Mouse (Mus musculus) midbrain, embryonic 15.5 days (tissue): ENCODE results near the gene Rora. TPM values are rescaled to one million over a fixed set of nuclear protein-coding genes. Genes with fewer than 3 reads are reported as not detected.

Source experiments
- ATAC-seq: fragments of 200-750 bp; cut with Nextera tagmentation; replicated peaks from 2 replicates; pipeline ENCODE4 v1.8.0; 2017; ENCODE audit warnings: moderate TSS enrichment
- H3K27ac ChIP-seq: fragments of 300-500 bp; sonication (generic); 2 replicates; pipeline ENCODE4 v1.5.1; 2015; ENCODE audit warnings: mild to moderate bottlenecking, inconsistent platforms
- H3K27me3 ChIP-seq: fragments of 300-500 bp; sonication (generic); replicated peaks from 2 replicates; pipeline ENCODE4 v1.6.1; 2015; ENCODE audit warnings: inconsistent platforms
- H3K36me3 ChIP-seq: fragments of 300-500 bp; sonication (generic); replicated peaks from 2 replicates; pipeline ENCODE4 v1.6.1; 2015; ENCODE audit warnings: inconsistent platforms
- H3K4me1 ChIP-seq: fragments of 300-500 bp; sonication (generic); 2 replicates; pipeline ENCODE4 v1.6.1; 2015; ENCODE audit warnings: inconsistent platforms
- H3K4me2 ChIP-seq: fragments of 300-500 bp; sonication (generic); 2 replicates; pipeline ENCODE4 v1.6.1; 2015; ENCODE audit warnings: inconsistent platforms, mild to moderate bottlenecking, moderate library complexity
- H3K4me3 ChIP-seq: fragments of 300-500 bp; sonication (generic); 2 replicates; pipeline ENCODE4 v1.5.1; 2015; ENCODE audit warnings: mild to moderate bottlenecking, inconsistent platforms
- H3K9ac ChIP-seq: fragments of 300-500 bp; sonication (generic); 2 replicates; pipeline ENCODE4 v1.6.1; 2015; ENCODE audit warnings: mild to moderate bottlenecking, inconsistent platforms
- H3K9me3 ChIP-seq: fragments of 300-500 bp; sonication (generic); 2 replicates; pipeline ENCODE4 v1.6.1; 2016; ENCODE audit warnings: inconsistent platforms
- WGBS: fragments of 180-500 bp; shearing (Covaris S2); methylation state at CpG from one replicate; pipeline ENCODE4 v1.1.7; 2015; ENCODE audit warnings: mixed read lengths; 5-methylcytosine and 5-hydroxymethylcytosine counted together
- polyA plus RNA-seq: library from polyadenylated mRNA; unstranded; fragments of >200 nt; fragmentation: Nextera tagmentation; extraction: Ambion mirVana; gene quantifications from 2 replicates; pipeline ENCODE4 v1.2.1, GENCODE M21; 2015

The Rora gene
- polyA plus RNA-seq, 1 experiment from 2014 or later: 43.9 TPM

DNA sequence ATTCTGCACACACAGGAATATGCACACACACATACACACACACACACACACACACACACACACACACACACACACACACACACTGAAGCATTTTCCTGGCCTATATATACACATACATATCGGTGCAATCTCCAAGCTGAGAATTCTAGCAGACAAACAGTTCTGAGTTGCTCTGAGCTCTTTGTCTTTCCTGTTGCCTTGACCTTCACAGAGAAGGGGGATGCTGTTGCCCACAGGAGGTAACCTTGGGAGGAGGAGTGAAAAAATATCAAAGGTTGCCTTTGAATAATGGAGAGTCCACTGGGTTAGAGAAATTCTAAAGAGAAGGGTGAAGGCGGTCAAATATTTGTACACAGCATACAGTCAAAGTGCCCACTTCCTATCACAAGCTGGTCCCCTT lies 360.6 kb downstream of the Rora start:
- H3K36me3 ChIP-seq: no peaks in the 10 kb centered on the region
- H3K4me1 ChIP-seq: 0 out of 2 replicates have a peak, but pooled peaks cover 3% of the 10 kb centered on the region
- no peak for ATAC-seq
- no peak overlapping the region for H3K9ac ChIP-seq
- no peak overlapping the region for H3K4me2 ChIP-seq
- H3K4me3 ChIP-seq: no peak overlapping the region
- no peak overlapping the region for H3K27ac ChIP-seq
- 92% methylated on average over 2 of the region's 2 CpGs for WGBS
- H3K9me3 ChIP-seq: no peaks in the 10 kb centered on the region
- no peaks in the 10 kb centered on the region for H3K27me3 ChIP-seq

DNA sequence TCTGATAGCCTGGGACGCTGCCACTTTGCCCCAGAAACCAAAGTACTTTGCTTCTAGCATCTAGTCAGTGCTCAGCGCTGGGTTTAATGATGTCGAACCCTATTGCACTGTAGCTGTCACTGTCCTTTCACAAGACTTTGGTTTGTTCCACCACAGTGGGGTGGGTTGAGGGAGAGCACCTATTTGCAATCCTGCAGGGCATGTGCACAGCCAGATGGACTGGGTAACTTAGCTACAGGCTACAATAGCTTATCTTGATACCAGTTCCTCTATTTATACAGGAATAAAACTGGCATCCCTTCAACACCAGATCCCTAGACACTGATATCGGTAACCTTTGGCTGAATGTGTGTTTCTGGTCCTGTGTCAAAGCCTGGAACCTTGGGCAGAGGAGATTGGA lies 366.8 kb downstream of the Rora start:
- no peak overlapping the region for H3K4me3 ChIP-seq
- no peak for ATAC-seq

DNA sequence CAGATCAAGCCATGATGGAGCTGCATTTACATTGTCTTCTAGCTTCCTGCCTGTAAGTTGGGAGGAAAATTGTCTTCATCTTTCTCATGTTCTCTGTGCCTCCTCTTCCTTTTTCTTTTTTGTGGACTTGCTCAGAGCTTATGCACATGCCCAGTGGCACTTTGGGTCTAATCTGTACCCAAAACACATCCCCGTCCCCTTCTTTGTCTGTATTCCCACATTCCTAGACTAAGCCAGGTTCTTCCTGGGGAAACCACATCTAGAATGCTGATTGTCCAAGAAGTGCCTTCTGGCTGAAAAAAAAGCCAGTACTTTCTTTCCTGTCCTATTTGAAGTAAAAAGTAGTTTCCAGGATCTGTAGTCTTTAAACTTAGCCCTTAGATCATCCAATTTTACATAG lies 367.9 kb downstream of the Rora start:
- no peak for ATAC-seq

More for the DNA sequence above, 366.8 kb downstream of the Rora start:
- no peaks in the 10 kb centered on the region for H3K27me3 ChIP-seq
- H3K27ac ChIP-seq: no peak overlapping the region
- no peaks in the 10 kb centered on the region for H3K4me1 ChIP-seq
- no peaks in the 10 kb centered on the region for H3K36me3 ChIP-seq
- no peaks in the 10 kb centered on the region for H3K9me3 ChIP-seq
- no peak overlapping the region for H3K9ac ChIP-seq
- H3K4me2 ChIP-seq: no peak overlapping the region
- WGBS: 91% methylated on average over 4 of the region's 4 CpGs

DNA sequence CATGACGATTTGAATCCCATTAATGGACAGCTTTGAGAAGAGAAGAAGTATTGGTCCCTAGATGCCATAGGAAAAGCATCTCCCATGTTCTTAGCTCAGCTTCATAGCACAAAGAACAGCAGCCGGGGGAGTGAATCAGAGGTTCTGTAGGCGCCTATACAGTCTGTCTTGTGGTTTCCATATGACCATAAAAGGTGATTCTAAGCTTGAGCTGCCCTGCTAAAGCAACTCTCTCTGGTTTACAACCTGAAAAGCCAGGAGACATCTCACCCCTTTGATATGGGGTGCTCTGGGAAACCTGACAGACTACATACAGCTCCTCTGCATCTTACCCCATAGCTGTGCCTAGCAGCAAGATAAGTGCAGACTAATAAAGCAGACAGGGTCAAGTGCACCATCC lies 369.7 kb downstream of the Rora start:
- Histone ChIP-seq H3K27me3 (no peaks in the 10 kb centered on the region), H3K9ac (no peak overlapping the region), H3K4me2 (no peak overlapping the region), H3K9me3 (no peaks in the 10 kb centered on the region), H3K27ac (no peak overlapping the region), H3K4me3 (no peak overlapping the region), H3K4me1 (no peaks in the 10 kb centered on the region), H3K36me3 (no peaks in the 10 kb centered on the region)
- WGBS: 91% methylated on average over 3 of the region's 3 CpGs
- ATAC-seq: no peak

More for the DNA sequence above, 367.9 kb downstream of the Rora start:
- no peaks in the 10 kb centered on the region for H3K9me3 ChIP-seq
- no peak overlapping the region for H3K4me3 ChIP-seq
- H3K9ac ChIP-seq: no peak overlapping the region
- H3K4me1 ChIP-seq: no peaks in the 10 kb centered on the region
- no peak overlapping the region for H3K27ac ChIP-seq
- 78% methylated on average over 1 of the region's 1 CpGs for WGBS
- H3K36me3 ChIP-seq: no peaks in the 10 kb centered on the region
- no peaks in the 10 kb centered on the region for H3K27me3 ChIP-seq
- no peak overlapping the region for H3K4me2 ChIP-seq

DNA sequence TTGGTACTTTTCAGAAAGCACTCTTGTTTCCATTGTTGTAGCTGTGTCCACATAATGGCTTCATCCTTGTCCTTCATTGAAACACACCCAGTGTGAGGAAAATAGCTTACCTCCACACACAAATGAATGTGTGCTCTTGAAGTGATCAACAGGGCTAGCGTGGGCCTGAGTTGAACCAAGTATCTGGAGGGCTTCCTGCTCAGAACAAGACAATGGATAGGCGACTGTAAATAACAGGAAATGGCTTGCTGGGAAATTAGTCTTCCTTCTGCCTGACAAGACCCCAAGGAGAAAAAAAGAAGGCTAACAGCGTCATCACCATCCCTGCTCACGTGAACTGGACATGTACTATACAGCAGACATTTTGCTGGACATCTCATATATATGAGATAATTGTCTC lies 374.6 kb downstream of the Rora start:
- no peak for ATAC-seq
- no peak overlapping the region for H3K9ac ChIP-seq

DNA sequence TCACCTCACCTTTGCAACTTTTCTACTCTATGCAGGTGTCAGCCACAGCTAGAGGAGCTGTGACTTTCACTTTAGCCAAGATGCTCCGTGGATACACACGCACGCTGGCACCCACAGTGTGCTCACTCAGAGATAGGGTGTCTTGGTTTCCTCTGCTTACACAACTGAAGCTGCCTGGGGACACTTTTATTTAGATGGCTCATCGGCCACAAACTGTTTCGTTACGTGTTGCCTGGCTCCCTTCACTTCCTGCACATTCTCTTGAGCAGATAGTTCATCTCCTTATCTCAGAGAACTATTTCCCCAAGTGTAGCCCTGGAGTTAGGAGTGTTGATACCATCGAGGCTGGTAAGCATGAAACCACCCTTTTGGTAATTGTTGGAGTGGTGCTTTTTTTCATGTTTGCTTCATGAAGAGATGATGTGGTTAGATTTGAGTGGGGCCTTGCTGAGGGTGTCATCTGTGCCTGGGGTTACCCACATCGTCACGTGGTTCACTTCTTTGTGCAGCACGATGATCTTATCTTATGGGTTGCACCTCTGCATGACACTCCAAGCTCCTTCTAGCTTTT lies 380.8 kb downstream of the Rora start:
- WGBS: 94% methylated on average over 10 of the region's 10 CpGs
- Histone ChIP-seq H3K27ac (no peak overlapping the region), H3K4me3 (no peak overlapping the region), H3K27me3 (no peaks in the 10 kb centered on the region), H3K4me1 (no peaks in the 10 kb centered on the region), H3K9me3 (no peaks in the 10 kb centered on the region), H3K36me3 (no peaks in the 10 kb centered on the region), H3K9ac (no peak overlapping the region), H3K4me2 (no peak overlapping the region)
- no peak for ATAC-seq

More for the DNA sequence above, 374.6 kb downstream of the Rora start:
- no peaks in the 10 kb centered on the region for H3K9me3 ChIP-seq
- 75% methylated on average over 4 of the region's 4 CpGs for WGBS
- no peaks in the 10 kb centered on the region for H3K4me1 ChIP-seq
- H3K4me3 ChIP-seq: no peak overlapping the region
- no peak overlapping the region for H3K27ac ChIP-seq
- no peaks in the 10 kb centered on the region for H3K36me3 ChIP-seq
- no peaks in the 10 kb centered on the region for H3K27me3 ChIP-seq
- H3K4me2 ChIP-seq: no peak overlapping the region

DNA sequence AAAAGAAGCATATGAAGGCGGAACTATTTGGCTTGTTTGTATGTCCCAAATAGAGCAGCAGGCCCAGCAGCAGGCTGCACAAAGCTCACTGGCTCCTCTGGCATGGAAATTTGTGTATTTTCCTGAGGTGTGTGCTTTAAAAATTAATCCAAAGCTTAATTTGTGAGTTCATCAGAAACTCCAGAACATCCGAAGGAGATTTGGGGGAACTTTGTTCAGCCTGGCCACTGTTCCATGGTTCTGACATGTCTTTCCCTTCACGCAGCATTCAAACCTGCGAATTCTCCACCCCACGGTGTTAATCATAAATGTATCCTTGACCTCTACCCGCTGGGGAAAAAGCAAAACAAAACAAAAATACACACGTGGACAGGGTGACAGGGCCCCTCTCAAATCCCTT lies 381.9 kb downstream of the Rora start:
- Histone ChIP-seq H3K9ac (no peak overlapping the region), H3K27me3 (no peaks in the 10 kb centered on the region), H3K4me2 (no peak overlapping the region), H3K36me3 (no peaks in the 10 kb centered on the region), H3K4me3 (no peak overlapping the region), H3K27ac (no peak overlapping the region), H3K9me3 (no peaks in the 10 kb centered on the region), H3K4me1 (no peaks in the 10 kb centered on the region)
- 87% methylated on average over 7 of the region's 7 CpGs for WGBS
- ATAC-seq: no peak

DNA sequence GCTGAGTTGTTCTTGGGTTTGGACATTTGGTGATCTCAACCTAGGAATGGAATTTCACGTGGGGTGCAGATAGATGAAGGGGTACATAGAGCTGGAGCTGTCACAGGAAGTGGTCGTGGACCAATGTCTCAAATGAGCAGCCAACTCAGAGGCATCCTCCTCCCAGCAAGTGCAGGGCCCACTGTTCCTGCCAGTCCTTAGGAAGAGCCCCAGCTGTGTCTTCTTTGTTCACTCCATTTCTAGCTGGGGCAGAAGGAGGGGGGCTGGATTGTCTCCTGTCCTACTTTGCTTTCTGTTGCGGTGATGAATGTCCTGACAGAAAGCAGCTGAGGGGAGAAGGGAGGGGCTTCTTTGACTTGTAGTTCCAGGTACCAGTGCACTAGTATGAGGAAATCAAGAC lies 382.7 kb downstream of the Rora start:
- Histone ChIP-seq H3K4me1 (no peaks in the 10 kb centered on the region), H3K4me2 (no peak overlapping the region), H3K36me3 (no peaks in the 10 kb centered on the region), H3K27ac (no peak overlapping the region), H3K9me3 (no peaks in the 10 kb centered on the region), H3K9ac (no peak overlapping the region), H3K27me3 (no peaks in the 10 kb centered on the region), H3K4me3 (no peak overlapping the region)
- WGBS: 51% methylated on average over 3 of the region's 3 CpGs
- no peak for ATAC-seq

DNA sequence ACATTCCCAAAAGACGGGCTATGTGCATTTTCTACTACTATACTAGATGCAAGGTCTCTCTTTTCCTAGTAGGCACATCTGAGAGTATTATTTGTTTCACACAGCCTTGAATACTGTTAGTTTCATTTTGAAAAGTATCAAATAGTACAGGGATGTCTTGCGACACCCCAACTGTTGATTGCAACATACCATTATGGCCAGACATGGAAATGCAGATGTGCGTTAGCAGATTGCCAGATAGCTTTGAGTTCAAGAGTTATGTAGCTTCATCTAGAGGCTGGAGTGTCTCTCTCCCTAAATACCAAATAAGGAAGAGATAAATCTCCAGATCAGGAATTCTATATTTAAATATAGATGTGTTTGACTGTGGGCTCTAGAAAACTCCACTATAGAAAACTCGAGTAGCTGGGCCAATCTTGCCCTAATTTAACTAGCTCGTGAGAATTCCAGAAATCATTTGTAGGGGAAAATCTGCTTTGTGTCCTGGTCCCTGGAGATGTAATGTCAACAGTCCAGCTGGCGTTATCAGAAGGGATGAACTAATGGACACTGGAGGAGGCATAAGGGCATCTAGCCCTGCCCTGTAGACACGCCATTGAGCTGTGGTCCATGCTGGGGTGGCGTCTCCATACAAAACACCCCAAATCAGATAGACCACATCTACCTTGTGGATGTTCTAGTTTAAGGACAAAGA lies 390.5 kb downstream of the Rora start:
- Histone ChIP-seq H3K36me3 (no peaks in the 10 kb centered on the region), H3K4me1 (no peaks in the 10 kb centered on the region), H3K27me3 (no peaks in the 10 kb centered on the region), H3K27ac (no peak overlapping the region), H3K4me2 (no peak overlapping the region), H3K9me3 (no peaks in the 10 kb centered on the region), H3K4me3 (no peak overlapping the region), H3K9ac (no peak overlapping the region)
- ATAC-seq: no peak
- WGBS: 92% methylated on average over 8 of the region's 8 CpGs

DNA sequence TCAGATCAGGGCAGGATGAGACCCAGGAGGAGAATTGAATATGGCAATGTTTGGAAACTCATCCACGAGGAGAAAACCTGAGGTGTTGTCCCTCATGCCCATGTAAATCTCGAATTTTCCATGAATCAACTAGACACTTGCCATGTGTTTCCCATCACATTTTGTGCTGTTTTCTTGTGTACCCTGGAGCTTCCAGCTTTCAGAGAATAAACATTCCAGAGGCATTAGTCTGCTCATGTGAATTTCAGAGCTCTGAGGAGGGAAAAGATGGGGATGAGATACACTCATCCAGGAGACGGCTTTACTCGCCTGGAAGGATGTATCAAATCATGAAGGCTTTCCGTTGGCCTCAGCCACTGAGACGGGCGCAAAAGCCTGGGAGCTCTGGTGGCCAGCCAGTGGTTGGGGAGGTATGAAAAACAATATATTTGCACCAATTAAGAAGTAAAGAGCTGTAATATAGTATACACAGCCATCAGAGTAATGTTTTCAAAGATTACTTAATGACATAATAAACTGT lies 391.1 kb downstream of the Rora start:
- Histone ChIP-seq H3K9me3 (no peaks in the 10 kb centered on the region), H3K4me2 (no peak overlapping the region), H3K27me3 (no peaks in the 10 kb centered on the region), H3K4me3 (no peak overlapping the region), H3K27ac (no peak overlapping the region), H3K4me1 (no peaks in the 10 kb centered on the region), H3K36me3 (no peaks in the 10 kb centered on the region), H3K9ac (no peak overlapping the region)
- ATAC-seq: no peak
- 95% methylated on average over 7 of the region's 7 CpGs for WGBS

DNA sequence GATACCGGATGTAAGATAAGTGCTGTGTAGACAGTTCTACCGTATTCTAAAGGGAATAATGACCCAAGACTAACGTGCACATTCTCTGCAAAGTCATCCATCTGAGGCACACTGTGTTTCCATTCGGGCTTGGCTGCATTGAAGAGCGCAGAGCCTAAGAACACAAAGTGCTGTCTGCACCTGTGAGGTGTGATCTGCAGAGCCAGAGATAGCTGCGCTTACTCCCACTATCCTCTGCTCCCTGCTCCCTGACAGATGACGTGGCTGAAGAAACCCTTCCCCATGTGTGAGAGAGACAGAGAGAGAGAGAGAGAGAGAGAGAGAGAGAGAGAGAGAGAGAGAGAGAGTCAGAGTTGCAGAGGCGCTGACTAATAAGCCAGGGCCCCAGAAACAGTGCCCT lies 392.3 kb downstream of the Rora start:
- Histone ChIP-seq H3K9me3 (no peaks in the 10 kb centered on the region), H3K4me1 (no peaks in the 10 kb centered on the region), H3K27ac (no peak overlapping the region), H3K36me3 (no peaks in the 10 kb centered on the region), H3K4me2 (no peak overlapping the region), H3K9ac (no peak overlapping the region), H3K4me3 (no peak overlapping the region), H3K27me3 (no peaks in the 10 kb centered on the region)
- no peak for ATAC-seq
- WGBS: 88% methylated on average over 8 of the region's 8 CpGs

DNA sequence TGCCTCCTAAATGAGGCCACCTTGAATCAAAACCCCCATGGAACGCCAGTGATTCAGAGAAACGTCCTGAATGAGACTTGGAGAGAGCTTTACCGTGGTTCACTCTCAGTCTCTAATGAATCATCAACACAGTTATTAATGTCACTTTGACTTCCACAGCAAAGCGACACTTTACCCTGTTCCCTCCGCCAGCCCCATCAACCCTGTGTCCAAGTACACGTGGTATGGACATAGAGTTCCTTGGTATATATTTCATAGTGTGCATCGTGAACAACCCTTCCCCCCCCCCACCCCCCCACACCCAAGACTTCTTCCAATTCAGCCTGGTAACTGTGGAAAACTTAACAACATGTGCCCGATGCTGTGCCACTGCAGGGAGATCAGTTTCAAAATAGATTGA lies 397.3 kb downstream of the Rora start:
- no peak for ATAC-seq
- Histone ChIP-seq H3K4me1 (no peaks in the 10 kb centered on the region), H3K27ac (no peak overlapping the region), H3K9me3 (no peaks in the 10 kb centered on the region), H3K27me3 (no peaks in the 10 kb centered on the region), H3K36me3 (no peaks in the 10 kb centered on the region), H3K4me3 (no peak overlapping the region), H3K4me2 (no peak overlapping the region), H3K9ac (no peak overlapping the region)
- 73% methylated on average over 8 of the region's 8 CpGs for WGBS

DNA sequence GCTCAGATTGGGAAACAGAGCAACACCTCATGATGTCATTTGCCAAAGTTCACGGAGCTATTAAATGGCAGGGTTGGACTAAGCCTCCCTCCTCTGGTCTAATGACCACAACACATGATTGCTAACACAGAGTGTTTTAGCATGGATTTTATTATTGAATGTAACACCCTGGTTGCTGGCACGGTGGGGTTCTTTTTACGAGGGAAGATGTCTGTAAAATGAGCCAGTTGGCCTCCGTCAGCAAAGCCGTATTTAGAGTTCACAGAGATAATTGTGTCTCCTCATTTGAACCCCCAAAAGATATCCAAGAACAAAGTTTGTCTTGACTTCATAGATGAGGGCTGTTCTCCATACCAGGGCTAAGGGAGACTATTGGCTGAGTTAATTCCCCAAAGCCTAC lies 398.3 kb downstream of the Rora start:
- H3K9me3 ChIP-seq: no peaks in the 10 kb centered on the region
- no peak overlapping the region for H3K9ac ChIP-seq
- H3K4me3 ChIP-seq: no peak overlapping the region
- 84% methylated on average over 5 of the region's 5 CpGs for WGBS
- H3K4me1 ChIP-seq: no peaks in the 10 kb centered on the region
- H3K4me2 ChIP-seq: no peak overlapping the region
- H3K36me3 ChIP-seq: no peaks in the 10 kb centered on the region
- no peak for ATAC-seq
- H3K27ac ChIP-seq: no peak overlapping the region
- H3K27me3 ChIP-seq: no peaks in the 10 kb centered on the region
